Mouse (Mus musculus) E14TG2a.4 (cell line): ENCODE results near the gene Prpf31.

Source experiments
- H3K27me3 ChIP-seq: 2 replicates; pipeline ENCODE4 v1.6.1; 2014; ENCODE audit warnings: low read length, control low read depth; ENCODE audit not compliant: insufficient read depth
- H3K36me3 ChIP-seq: 2 replicates; pipeline ENCODE4 v1.6.1; 2014; ENCODE audit warnings: low read length, control low read depth; ENCODE audit not compliant: insufficient read depth
- H3K4me1 ChIP-seq: replicated peaks from 2 replicates; pipeline ENCODE4 v1.6.1; 2014; ENCODE audit warnings: low read depth, low read length, control low read depth
- H3K4me3 ChIP-seq: replicated peaks from 2 replicates; pipeline ENCODE4 v1.5.1; 2014; ENCODE audit warnings: mild to moderate bottlenecking, low read length
- H3K9me3 ChIP-seq: 2 replicates; pipeline ENCODE4 v1.6.1; 2014; ENCODE audit warnings: low read length, control low read depth
- CTCF ChIP-seq: conservative IDR thresholded peaks from 2 replicates; pipeline ENCODE4 v1.5.1; 2014; ENCODE audit warnings: low read length
- NANOG ChIP-seq: IDR thresholded peaks from 2 replicates; pipeline ENCODE4 v1.6.1; 2014; ENCODE audit warnings: borderline replicate concordance, low read length, mixed read lengths
- POU5F1 ChIP-seq: IDR thresholded peaks from 2 replicates; pipeline ENCODE4 v1.6.1; 2014; ENCODE audit warnings: low read length, borderline replicate concordance

The Prpf31 gene

DNA sequence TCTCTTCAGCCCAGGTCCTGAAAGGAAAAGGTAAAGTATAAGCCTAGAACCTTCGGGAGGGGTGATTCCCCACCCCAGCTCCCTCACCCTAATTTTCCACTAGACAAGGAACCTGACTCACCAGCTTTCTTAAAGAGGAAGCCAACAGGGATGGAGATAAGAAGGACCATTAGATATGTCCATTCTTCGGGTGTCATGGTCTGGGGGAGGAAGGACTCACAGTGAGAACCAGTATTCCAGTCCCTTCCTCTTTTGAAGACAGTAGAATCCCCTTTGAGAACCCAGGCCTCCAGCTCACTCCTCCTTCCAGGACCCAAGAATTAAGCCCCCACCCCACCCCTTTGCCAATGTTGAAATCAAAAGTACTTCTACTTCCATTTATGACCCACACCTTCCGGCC, 62.1 kb downstream of the Prpf31 start:
- peaks cover 13% of the 10 kb centered on the region for H3K27me3 ChIP-seq
- H3K4me1 ChIP-seq = peaks cover 27% of the 10 kb centered on the region
- TF ChIP-seq POU5F1 (no peak), NANOG (no peak), CTCF (no peak)
- H3K9me3 ChIP-seq = no peaks in the 10 kb centered on the region
- peaks cover 47% of the 10 kb centered on the region for H3K36me3 ChIP-seq
- H3K4me3 ChIP-seq = peak overlapping the region; percentile 92
